Mouse (Mus musculus) right cerebral cortex, postnatal 14 days (tissue): ENCODE measurements around the gene Mok.
"Not testable (repeated sequence)": the region's sequence is repeated elsewhere in the genome, so short reads cannot be mapped to it uniquely, and the experiment has no call there.

ENCODE experiments used
- DNase-seq: peaks from one replicate; pipeline ENCODE4 v3.0.0; 2022

Mok gene

GRCm38 (mm10) chr12:110840348-110841198 lies at the start of gene Mok:
Mok (minus strand) TSS chr12:110840939.
- DNase-seq = peak; percentile 97

GRCm38 (mm10) chr12:110889036-110890020 lies 48.6 kb upstream of the Mok start, which contains the start of the genes Cinp and Tecpr2:
Cinp (minus strand) TSS chr12:110889145.
Tecpr2 (plus strand) TSS chr12:110889264.
- peak; percentile 94 for DNase-seq

GRCm38 (mm10) chr12:110888606-110889005 lies 47.9 kb upstream of the Mok start:
- peak; percentile 59 for DNase-seq

GRCm38 (mm10) chr12:110888106-110888505 lies 47.4 kb upstream of the Mok start:
- no peak for DNase-seq

- DNase-seq = no peak
Observed at GRCm38 (mm10) chr12:110885251-110885650, 44.5 kb upstream of the Mok start.

- DNase-seq = no peak
Observed at GRCm38 (mm10) chr12:110882291-110882690, 41.6 kb upstream of the Mok start.

GRCm38 (mm10) chr12:110875351-110875750 lies 34.6 kb upstream of the Mok start:
- DNase-seq = no peak

GRCm38 (mm10) chr12:110871247-110871646 lies 30.5 kb upstream of the Mok start:
- no peak for DNase-seq

- no peak for DNase-seq
Observed at GRCm38 (mm10) chr12:110870107-110870506, 29.4 kb upstream of the Mok start.

GRCm38 (mm10) chr12:110865989-110866388 lies 25.2 kb upstream of the Mok start:
- no peak for DNase-seq

GRCm38 (mm10) chr12:110865571-110865970 lies 24.8 kb upstream of the Mok start:
- DNase-seq = no peak

- no peak for DNase-seq
Observed at GRCm38 (mm10) chr12:110864008-110864407, 23.3 kb upstream of the Mok start.

- DNase-seq = no peak
Observed at GRCm38 (mm10) chr12:110861256-110861655, 20.5 kb upstream of the Mok start.

- DNase-seq = no peak
Observed at GRCm38 (mm10) chr12:110860293-110860692, 19.6 kb upstream of the Mok start.

GRCm38 (mm10) chr12:110858681-110859080 lies 17.9 kb upstream of the Mok start:
- not testable (repeated sequence) for DNase-seq

- no peak for DNase-seq
Observed at GRCm38 (mm10) chr12:110857196-110857595, 16.5 kb upstream of the Mok start.

GRCm38 (mm10) chr12:110854786-110855737 lies 14.3 kb upstream of the Mok start:
- no peak for DNase-seq

GRCm38 (mm10) chr12:110851923-110852322 lies 11.2 kb upstream of the Mok start:
- no peak for DNase-seq

- no peak for DNase-seq
Observed at GRCm38 (mm10) chr12:110851414-110851813, 10.7 kb upstream of the Mok start.

GRCm38 (mm10) chr12:110850929-110851256 lies 10.2 kb upstream of the Mok start:
- DNase-seq = no peak

GRCm38 (mm10) chr12:110850010-110850928 lies 9.5 kb upstream of the Mok start, which contains the start of gene Zfp839:
Zfp839 (plus strand) TSS chr12:110850253.
- peak; percentile 87 for DNase-seq
